Mouse (Mus musculus): Measurements from ENCODE around the gene Dnajb8.

Gene Dnajb8

GRCm38 (mm10) chr6:88278141-88278540 is 56.1 kb downstream of the Dnajb8 start:
- no peak for DNase-seq (ENCODE audit: low spot score in 2 of 2)

DNA sequence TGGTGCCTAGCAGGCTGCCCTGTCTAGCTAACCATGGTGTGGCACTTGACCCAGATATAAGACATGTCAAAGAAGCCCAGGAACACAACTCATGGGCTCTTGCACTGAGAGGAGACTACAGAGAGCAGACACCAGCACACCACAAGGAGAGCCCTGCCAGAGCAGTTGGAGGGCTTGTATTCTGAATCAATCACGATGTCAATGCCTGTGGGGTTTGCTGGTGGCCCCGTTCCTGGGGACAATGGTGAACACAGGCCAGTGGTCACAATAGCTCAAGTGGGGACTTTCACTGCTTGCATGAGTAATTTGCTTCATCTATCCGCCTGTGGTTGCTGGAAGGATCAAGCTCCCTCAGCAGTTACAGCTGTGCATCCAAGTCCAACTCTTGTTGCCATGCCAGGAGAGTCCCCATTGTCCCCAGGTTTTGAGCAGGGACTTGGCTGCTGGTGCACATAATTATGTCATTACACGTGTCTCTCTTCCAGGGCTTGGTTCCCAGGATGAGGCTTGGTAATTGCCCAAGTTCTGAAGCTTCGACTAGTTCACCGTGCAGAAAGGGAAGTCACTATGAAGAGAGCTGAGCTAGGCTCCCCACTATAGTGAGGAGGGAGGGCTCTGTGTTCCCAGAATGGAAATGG is 68.2 kb downstream of the Dnajb8 start:
- DNase-seq (ENCODE audit: low spot score in 2 of 2) = peak; percentile 33 to 49

GRCm38 (mm10) chr6:88292274-88292909 is 70.3 kb downstream of the Dnajb8 start:
- no peak for DNase-seq (ENCODE audit: low spot score in 2 of 2)

GRCm38 (mm10) chr6:88299491-88299890 is 77.4 kb downstream of the Dnajb8 start:
- no peak for DNase-seq (ENCODE audit: low spot score in 2 of 2)

DNA sequence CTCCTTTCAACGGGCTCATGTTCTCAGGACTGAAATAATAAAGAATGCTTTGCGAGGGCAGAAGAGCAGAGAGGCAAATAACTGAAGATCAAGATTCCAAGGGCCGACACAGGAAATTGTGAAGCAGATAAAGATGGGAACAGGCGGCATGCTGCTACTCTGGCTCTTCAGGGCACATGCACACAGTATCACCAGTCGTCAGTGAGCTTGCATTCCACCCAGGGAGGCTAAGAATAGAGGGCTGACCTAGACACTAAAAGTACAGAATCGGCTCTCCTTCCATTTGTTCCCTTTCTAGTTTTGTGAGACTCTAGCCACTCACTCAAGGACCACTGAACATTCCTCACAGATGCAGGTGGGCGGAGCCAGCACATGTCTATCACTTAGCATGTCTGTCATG is 79.2 kb downstream of the Dnajb8 start:
- DNase-seq (ENCODE audit: low spot score in 2 of 2) = no peak

All from frontal cortex, postnatal 14 days (tissue).